Mouse (Mus musculus): Measurements from ENCODE around the gene Cxcr6. TPM values are rescaled to one million over a fixed set of nuclear protein-coding genes. Genes with fewer than 3 reads are reported as not detected.

The Cxcr6 gene
- total RNA-seq, 1 experiment = 1.3 TPM

GRCm38 (mm10) chr9:123760806-123761205, 45.5 kb upstream of the Cxcr6 start:
- DNase-seq (ENCODE audit: low read depth, low spot score) = no peak
- H3K4me3 ChIP-seq (ENCODE audit: insufficient read depth in 1 of 2, low read depth in 1 of 2, low read length in 2 of 2, poor library complexity in 1 of 2, severe bottlenecking in 1 of 2) = no peak overlapping the region
- no peak overlapping the region for H3K27ac ChIP-seq (ENCODE audit: insufficient read depth, low read depth, low read length, poor library complexity, severe bottlenecking)
- TF ChIP-seq HCFC1 (IDR thresholded peaks at IDR 0.05; ENCODE audit: borderline replicate concordance, insufficient read depth, low read length) (no peak), CHD2 (IDR thresholded peaks at IDR 0.05; ENCODE audit: low read depth, low read length) (no peak), ZC3H11A (IDR thresholded peaks at IDR 0.05; ENCODE audit: borderline replicate concordance, low read depth, low read length) (no peak), MAFK (IDR thresholded peaks at IDR 0.05; ENCODE audit: insufficient read depth, low read depth, low read length) (no peak), ZNF384 (IDR thresholded peaks at IDR 0.05; ENCODE audit: low read depth, low read length) (no peak)
- no peaks in the 10 kb centered on the region for H3K9me3 ChIP-seq (ENCODE audit: control insufficient read depth, insufficient read depth, low read depth, low read length)
- no peaks in the 10 kb centered on the region for H3K36me3 ChIP-seq (ENCODE audit: control insufficient read depth, insufficient read depth, low read length, poor library complexity, severe bottlenecking)
- in situ Hi-C loops (cut with MboI; ENCODE audit: low sequenced_read_pairs in 2 of 2, unreplicated experiment in 2 of 2) = no loop called here
- no peaks in the 10 kb centered on the region for H3K4me1 ChIP-seq (ENCODE audit: control insufficient read depth in 2 of 2, insufficient read depth in 2 of 2, low read length in 2 of 2, poor library complexity in 1 of 2)
- H3K9ac ChIP-seq (ENCODE audit: insufficient read depth, low read depth, low read length, poor library complexity, severe bottlenecking) = no peak overlapping the region

- no peaks in the 10 kb centered on the region for H3K9me3 ChIP-seq (ENCODE audit: control insufficient read depth, insufficient read depth, low read depth, low read length)
- no peak for DNase-seq (ENCODE audit: low read depth, low spot score)
- no peak overlapping the region for H3K9ac ChIP-seq (ENCODE audit: insufficient read depth, low read depth, low read length, poor library complexity, severe bottlenecking)
- H3K4me3 ChIP-seq (ENCODE audit: insufficient read depth in 1 of 2, low read depth in 1 of 2, low read length in 2 of 2, poor library complexity in 1 of 2, severe bottlenecking in 1 of 2) = no peak overlapping the region
- no peak for TF ChIP-seq HCFC1 (IDR thresholded peaks at IDR 0.05; ENCODE audit: borderline replicate concordance, insufficient read depth, low read length)
- no peak for TF ChIP-seq MAFK (IDR thresholded peaks at IDR 0.05; ENCODE audit: insufficient read depth, low read depth, low read length)
- no peak for TF ChIP-seq ZC3H11A (IDR thresholded peaks at IDR 0.05; ENCODE audit: borderline replicate concordance, low read depth, low read length)
- no peak for TF ChIP-seq ZNF384 (IDR thresholded peaks at IDR 0.05; ENCODE audit: low read depth, low read length)
- no peak for TF ChIP-seq CHD2 (IDR thresholded peaks at IDR 0.05; ENCODE audit: low read depth, low read length)
- no peaks in the 10 kb centered on the region for H3K36me3 ChIP-seq (ENCODE audit: control insufficient read depth, insufficient read depth, low read length, poor library complexity, severe bottlenecking)
- no peaks in the 10 kb centered on the region for H3K4me1 ChIP-seq (ENCODE audit: control insufficient read depth in 2 of 2, insufficient read depth in 2 of 2, low read length in 2 of 2, poor library complexity in 1 of 2)
- in situ Hi-C loops (cut with MboI; ENCODE audit: low sequenced_read_pairs in 2 of 2, unreplicated experiment in 2 of 2) = no loop called here
- H3K27ac ChIP-seq (ENCODE audit: insufficient read depth, low read depth, low read length, poor library complexity, severe bottlenecking) = no peak overlapping the region
Measured at GRCm38 (mm10) chr9:123762886-123763285, 43.4 kb upstream of the Cxcr6 start.

DNA sequence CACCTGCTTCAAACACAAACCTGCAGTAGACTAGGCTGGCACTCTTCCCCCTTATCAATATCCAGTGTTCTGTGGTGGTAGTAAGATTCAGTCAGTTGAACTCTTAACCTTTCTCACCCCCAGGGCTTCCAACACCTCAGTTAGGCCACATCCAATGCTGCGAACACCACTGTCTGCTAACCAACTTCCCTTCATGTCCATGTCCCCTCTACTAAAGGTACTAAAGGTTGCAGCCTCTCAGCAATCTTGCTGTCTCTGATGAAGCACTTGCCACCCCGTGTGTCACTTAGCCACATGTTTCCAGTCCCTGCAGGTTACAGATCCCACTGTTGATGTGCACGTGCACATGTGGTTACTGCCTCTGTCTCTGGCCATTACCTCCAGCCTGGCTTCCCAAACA, 42.5 kb upstream of the Cxcr6 start:
- in situ Hi-C loops (cut with MboI; ENCODE audit: low sequenced_read_pairs in 2 of 2, unreplicated experiment in 2 of 2) = no loop called here
- Histone ChIP-seq H3K9me3 (ENCODE audit: control insufficient read depth, insufficient read depth, low read depth, low read length) (no peaks in the 10 kb centered on the region), H3K36me3 (ENCODE audit: control insufficient read depth, insufficient read depth, low read length, poor library complexity, severe bottlenecking) (no peaks in the 10 kb centered on the region), H3K9ac (ENCODE audit: insufficient read depth, low read depth, low read length, poor library complexity, severe bottlenecking) (no peak overlapping the region), H3K27ac (ENCODE audit: insufficient read depth, low read depth, low read length, poor library complexity, severe bottlenecking) (no peak overlapping the region), H3K4me3 (ENCODE audit: insufficient read depth in 1 of 2, low read depth in 1 of 2, low read length in 2 of 2, poor library complexity in 1 of 2, severe bottlenecking in 1 of 2) (no peak overlapping the region), H3K4me1 (ENCODE audit: control insufficient read depth in 2 of 2, insufficient read depth in 2 of 2, low read length in 2 of 2, poor library complexity in 1 of 2) (no peaks in the 10 kb centered on the region)
- TF ChIP-seq CHD2 (IDR thresholded peaks at IDR 0.05; ENCODE audit: low read depth, low read length) (no peak), MAFK (IDR thresholded peaks at IDR 0.05; ENCODE audit: insufficient read depth, low read depth, low read length) (no peak), ZC3H11A (IDR thresholded peaks at IDR 0.05; ENCODE audit: borderline replicate concordance, low read depth, low read length) (no peak), HCFC1 (IDR thresholded peaks at IDR 0.05; ENCODE audit: borderline replicate concordance, insufficient read depth, low read length) (no peak), ZNF384 (IDR thresholded peaks at IDR 0.05; ENCODE audit: low read depth, low read length) (no peak)
- DNase-seq (ENCODE audit: low read depth, low spot score) = no peak

DNA sequence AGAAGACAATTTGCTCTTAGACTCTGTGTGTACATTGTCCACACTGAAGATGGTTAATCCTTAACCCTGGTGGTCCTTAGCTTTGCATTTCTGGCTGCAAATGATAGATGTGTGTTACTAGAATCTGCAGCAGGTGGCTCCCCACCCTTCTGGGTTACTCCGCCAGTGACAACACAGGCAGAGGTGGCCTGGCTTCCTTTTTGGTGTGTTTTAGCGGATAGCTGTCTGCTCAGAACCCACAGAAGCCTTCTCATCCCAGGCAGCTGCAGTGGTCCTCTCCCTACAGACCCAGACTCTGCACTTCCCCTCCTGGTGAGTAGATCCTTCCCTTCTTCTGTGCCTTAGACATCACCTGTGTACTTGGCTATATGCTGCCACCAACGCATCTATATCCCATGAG, 39.3 kb upstream of the Cxcr6 start:
- H3K9me3 ChIP-seq (ENCODE audit: control insufficient read depth, insufficient read depth, low read depth, low read length) = no peaks in the 10 kb centered on the region
- TF ChIP-seq HCFC1 (IDR thresholded peaks at IDR 0.05; ENCODE audit: borderline replicate concordance, insufficient read depth, low read length) (no peak), ZC3H11A (IDR thresholded peaks at IDR 0.05; ENCODE audit: borderline replicate concordance, low read depth, low read length) (no peak), CHD2 (IDR thresholded peaks at IDR 0.05; ENCODE audit: low read depth, low read length) (no peak), ZNF384 (IDR thresholded peaks at IDR 0.05; ENCODE audit: low read depth, low read length) (no peak), MAFK (IDR thresholded peaks at IDR 0.05; ENCODE audit: insufficient read depth, low read depth, low read length) (no peak)
- in situ Hi-C loops (cut with MboI; ENCODE audit: low sequenced_read_pairs in 2 of 2, unreplicated experiment in 2 of 2) = no loop called here
- no peaks in the 10 kb centered on the region for H3K36me3 ChIP-seq (ENCODE audit: control insufficient read depth, insufficient read depth, low read length, poor library complexity, severe bottlenecking)
- H3K9ac ChIP-seq (ENCODE audit: insufficient read depth, low read depth, low read length, poor library complexity, severe bottlenecking) = no peak overlapping the region
- H3K4me3 ChIP-seq (ENCODE audit: insufficient read depth in 1 of 2, low read depth in 1 of 2, low read length in 2 of 2, poor library complexity in 1 of 2, severe bottlenecking in 1 of 2) = no peak overlapping the region
- H3K27ac ChIP-seq (ENCODE audit: insufficient read depth, low read depth, low read length, poor library complexity, severe bottlenecking) = no peak overlapping the region
- no peaks in the 10 kb centered on the region for H3K4me1 ChIP-seq (ENCODE audit: control insufficient read depth in 2 of 2, insufficient read depth in 2 of 2, low read length in 2 of 2, poor library complexity in 1 of 2)
- DNase-seq (ENCODE audit: low read depth, low spot score) = no peak

GRCm38 (mm10) chr9:123768443-123768842, 37.8 kb upstream of the Cxcr6 start:
- DNase-seq (ENCODE audit: low read depth, low spot score) = no peak
- TF ChIP-seq CHD2 (IDR thresholded peaks at IDR 0.05; ENCODE audit: low read depth, low read length) (no peak), ZC3H11A (IDR thresholded peaks at IDR 0.05; ENCODE audit: borderline replicate concordance, low read depth, low read length) (no peak), ZNF384 (IDR thresholded peaks at IDR 0.05; ENCODE audit: low read depth, low read length) (no peak), MAFK (IDR thresholded peaks at IDR 0.05; ENCODE audit: insufficient read depth, low read depth, low read length) (no peak), HCFC1 (IDR thresholded peaks at IDR 0.05; ENCODE audit: borderline replicate concordance, insufficient read depth, low read length) (no peak)

More at GRCm38 (mm10) chr9:123768443-123768842, 37.8 kb upstream of the Cxcr6 start:
- Histone ChIP-seq H3K27ac (ENCODE audit: insufficient read depth, low read depth, low read length, poor library complexity, severe bottlenecking) (no peak overlapping the region), H3K4me3 (ENCODE audit: insufficient read depth in 1 of 2, low read depth in 1 of 2, low read length in 2 of 2, poor library complexity in 1 of 2, severe bottlenecking in 1 of 2) (no peak overlapping the region), H3K36me3 (ENCODE audit: control insufficient read depth, insufficient read depth, low read length, poor library complexity, severe bottlenecking) (no peaks in the 10 kb centered on the region), H3K4me1 (ENCODE audit: control insufficient read depth in 2 of 2, insufficient read depth in 2 of 2, low read length in 2 of 2, poor library complexity in 1 of 2) (no peaks in the 10 kb centered on the region), H3K9ac (ENCODE audit: insufficient read depth, low read depth, low read length, poor library complexity, severe bottlenecking) (no peak overlapping the region), H3K9me3 (ENCODE audit: control insufficient read depth, insufficient read depth, low read depth, low read length) (no peaks in the 10 kb centered on the region)
- in situ Hi-C loops (cut with MboI; ENCODE audit: low sequenced_read_pairs in 2 of 2, unreplicated experiment in 2 of 2) = no loop called here

Measured in ES-E14 (cell line).